Mouse (Mus musculus): ENCODE results near the gene Zfp52. TPM values are rescaled to one million over a fixed set of nuclear protein-coding genes. Genes with fewer than 3 reads are reported as not detected.

Gene Zfp52
- polyA plus RNA-seq (2012; rRNA removed) = 1.5 and 1.8 TPM in 2 replicates

GRCm38 (mm10) chr17:21535096-21536001 is at the start of gene Zfp52:
Zfp52 (plus strand) TSS chr17:21535539.

DNA sequence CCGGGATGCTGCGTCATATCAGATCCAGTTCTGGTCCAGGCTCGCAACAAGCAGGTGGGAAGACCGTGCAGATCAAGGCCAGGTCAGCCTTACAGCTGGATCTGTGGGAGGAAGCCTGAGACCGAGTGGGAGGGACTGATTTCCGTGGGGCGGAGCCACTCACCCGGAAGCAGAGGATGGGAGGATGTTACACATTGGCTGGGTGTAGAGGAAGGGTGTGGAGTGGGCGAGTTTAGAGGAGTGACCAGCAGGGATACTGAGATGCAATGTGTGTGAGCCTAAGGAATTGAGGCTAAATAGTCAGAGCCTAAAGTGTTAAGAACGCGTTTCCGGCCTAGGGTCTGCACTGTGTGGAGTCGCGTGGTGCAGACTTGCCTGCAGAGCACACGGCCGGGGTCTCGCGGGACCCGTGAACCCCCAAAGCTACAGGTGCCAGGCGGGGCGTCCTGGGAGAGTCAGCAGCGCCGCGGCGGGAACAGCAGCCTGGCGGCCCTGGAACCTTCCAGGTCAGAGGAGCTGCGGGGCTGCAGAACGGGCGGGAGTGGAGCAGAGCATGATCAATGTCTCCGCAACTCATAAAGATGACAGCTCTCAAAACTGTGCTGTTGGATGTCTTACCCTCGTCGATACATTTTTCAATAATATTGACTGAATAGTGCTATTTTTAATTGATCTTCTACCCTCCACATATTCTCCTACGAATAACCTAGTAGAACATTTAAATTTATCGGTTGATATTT is 46.4 kb upstream of the Zfp52 start, which contains the start of gene Zfp53:
TSS of gene Zfp53 (plus strand) at position 239 of the 740 bp plus-strand sequence.

GRCm38 (mm10) chr17:21566728-21567349 is 31.5 kb downstream of the Zfp52 start, which contains the start of gene Zfp948:
Zfp948 (plus strand) TSS chr17:21567008.

Other genes with a start within 250 kb of the Zfp52 start
- gene Vmn1r237, start 223.7 kb upstream of the Zfp52 start, polyA plus RNA-seq (2012; rRNA removed) = not detected in 2 replicates
- gene Zfp677, start 151.8 kb upstream of the Zfp52 start, polyA plus RNA-seq (2012; rRNA removed) = 2.5 and 2.7 TPM in 2 replicates
- gene Zfp54, start 112.3 kb upstream of the Zfp52 start, polyA plus RNA-seq (2012; rRNA removed) = 2.2 and 2.5 TPM in 2 replicates
- gene Zfp51, start 85.2 kb upstream of the Zfp52 start, polyA plus RNA-seq (2012; rRNA removed) = 6.2 and 6.4 TPM in 2 replicates
- 4.7 and 4.9 TPM in 2 replicates for gene Zfp53, start 46.5 kb upstream of the Zfp52 start, polyA plus RNA-seq (2012; rRNA removed)
- 17.9 and 18.1 TPM in 2 replicates for gene Zfp948, start 31.5 kb downstream of the Zfp52 start, polyA plus RNA-seq (2012; rRNA removed)
- 7.6 and 8.7 TPM in 2 replicates for gene Zfp983, start 115.1 kb downstream of the Zfp52 start, polyA plus RNA-seq (2012; rRNA removed)
- 9.6 and 10.0 TPM in 2 replicates for gene Gm10226, start 156.3 kb downstream of the Zfp52 start, polyA plus RNA-seq (2012; rRNA removed)
- gene Zfp760, start 172.2 kb downstream of the Zfp52 start, polyA plus RNA-seq (2012; rRNA removed) = 15.0 and 19.1 TPM in 2 replicates
- gene Zfp229, start 195.3 kb downstream of the Zfp52 start, polyA plus RNA-seq (2012; rRNA removed) = 7.2 and 7.5 TPM in 2 replicates